Mouse (Mus musculus): ENCODE data around the gene Boll. TPM values are rescaled to one million over a fixed set of nuclear protein-coding genes. Genes with fewer than 3 reads are reported as not detected.

The Boll gene
- polyA plus RNA-seq (2015; fragmentation: Nextera tagmentation; extraction: Ambion mirVana) = 0.22 TPM in 1 of 2 replicates, not detected in the other

DNA sequence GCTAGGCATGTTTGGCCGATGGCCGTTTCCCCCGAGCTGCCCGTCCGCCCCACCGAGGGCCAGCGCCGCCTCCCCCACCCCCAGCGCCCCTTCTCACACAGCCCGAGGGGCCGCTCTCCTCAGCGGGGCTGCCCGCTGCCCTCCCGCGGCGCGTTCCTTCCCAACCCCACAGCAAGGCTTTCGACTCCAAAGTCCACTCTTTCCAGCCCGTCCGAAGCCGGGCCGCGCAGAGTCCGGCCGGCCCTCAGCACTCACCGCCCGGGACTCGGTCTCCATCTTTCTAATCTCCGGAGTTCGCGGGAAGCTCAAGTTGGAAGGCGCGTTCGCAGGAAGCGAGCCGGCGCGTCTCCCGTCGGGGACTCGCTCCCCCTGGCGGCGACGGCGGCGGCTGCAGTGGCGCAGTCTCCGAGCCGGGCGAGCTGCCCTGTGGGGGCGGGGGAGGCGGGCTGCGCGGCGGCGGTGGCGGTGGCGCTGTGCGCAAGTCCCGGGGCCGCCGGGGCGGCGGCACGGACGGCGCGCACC lies at the start of gene Boll:
Boll (minus strand) TSS at position 426 of the 522 bp plus-strand sequence.
- Histone ChIP-seq H3K36me3 (no peaks in the 10 kb centered on the region), H3K9ac (0 out of 2 replicates have a peak within 1 kb of the TSS, but pooled peaks have one; percentile 22), H3K4me1 (replicated peaks) (peaks cover 10% of the 10 kb centered on the region), H3K27me3 (peaks cover 20% of the 10 kb centered on the region), H3K4me3 (peak within 1 kb of the TSS; percentile 57), H3K9me3 (no peaks in the 10 kb centered on the region), H3K27ac (replicated peaks) (no peak within 1 kb of the TSS), H3K4me2 (peak within 1 kb of the TSS; percentile 74)
- peak; percentile 81 for ATAC-seq (ENCODE audit: low FRiP score, low read depth)
- 11% methylated on average over 60 of the region's 68 CpGs for WGBS

DNA sequence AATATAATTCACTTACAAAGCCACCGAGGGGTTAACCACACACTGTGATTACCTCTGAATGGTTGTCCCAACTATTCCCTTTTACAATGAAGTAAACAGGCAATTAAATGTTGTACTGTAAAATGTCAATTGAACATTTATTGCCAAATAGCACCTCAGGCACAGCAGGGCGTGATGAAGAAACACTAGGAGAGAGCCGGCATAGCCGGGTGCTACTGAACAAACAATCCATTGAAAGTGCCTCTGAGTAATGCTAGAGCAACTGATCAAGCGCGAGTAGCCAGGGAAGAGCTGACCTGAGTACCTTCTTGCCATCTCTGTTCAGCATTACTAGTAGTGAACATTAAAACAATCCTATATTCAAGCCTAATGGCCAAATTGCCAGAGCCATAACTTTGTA lies 49.3 kb upstream of the Boll start:
- Histone ChIP-seq H3K27me3 (no peaks in the 10 kb centered on the region), H3K4me1 (replicated peaks) (peaks cover 5% of the 10 kb centered on the region; the same call in 1 of the 2 replicates), H3K9me3 (no peaks in the 10 kb centered on the region), H3K27ac (replicated peaks) (no peak overlapping the region), H3K36me3 (no peaks in the 10 kb centered on the region), H3K4me3 (no peak overlapping the region), H3K9ac (no peak overlapping the region), H3K4me2 (no peak overlapping the region)
- 68% methylated on average over 6 of the region's 6 CpGs for WGBS
- ATAC-seq (ENCODE audit: low FRiP score, low read depth) = no peak

DNA sequence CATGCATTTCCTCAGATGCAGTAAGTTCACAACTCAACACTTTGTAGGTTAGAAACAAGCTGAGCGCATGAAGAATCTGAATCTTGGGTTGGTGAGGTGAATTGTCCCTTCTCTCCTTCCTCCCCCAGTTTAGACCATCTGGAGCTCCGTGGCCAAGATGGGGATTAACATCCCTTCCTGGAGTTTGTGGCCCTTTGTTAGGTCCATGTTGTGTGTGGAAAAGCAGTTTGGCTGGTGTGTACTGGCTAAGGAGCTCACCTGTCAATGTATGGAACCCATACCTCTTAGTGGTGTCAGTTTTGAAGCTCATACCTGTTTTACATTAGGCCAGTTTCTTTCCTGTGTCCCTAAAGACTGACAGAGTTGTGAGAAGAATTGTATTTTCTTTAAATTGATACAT lies 47.8 kb upstream of the Boll start:
- Histone ChIP-seq H3K4me1 (replicated peaks) (peaks cover 5% of the 10 kb centered on the region), H3K27me3 (no peaks in the 10 kb centered on the region), H3K4me3 (no peak overlapping the region), H3K4me2 (no peak overlapping the region), H3K36me3 (no peaks in the 10 kb centered on the region), H3K27ac (replicated peaks) (no peak overlapping the region), H3K9ac (no peak overlapping the region), H3K9me3 (no peaks in the 10 kb centered on the region)
- WGBS = 91% methylated on average over 2 of the region's 2 CpGs
- ATAC-seq (ENCODE audit: low FRiP score, low read depth) = no peak

DNA sequence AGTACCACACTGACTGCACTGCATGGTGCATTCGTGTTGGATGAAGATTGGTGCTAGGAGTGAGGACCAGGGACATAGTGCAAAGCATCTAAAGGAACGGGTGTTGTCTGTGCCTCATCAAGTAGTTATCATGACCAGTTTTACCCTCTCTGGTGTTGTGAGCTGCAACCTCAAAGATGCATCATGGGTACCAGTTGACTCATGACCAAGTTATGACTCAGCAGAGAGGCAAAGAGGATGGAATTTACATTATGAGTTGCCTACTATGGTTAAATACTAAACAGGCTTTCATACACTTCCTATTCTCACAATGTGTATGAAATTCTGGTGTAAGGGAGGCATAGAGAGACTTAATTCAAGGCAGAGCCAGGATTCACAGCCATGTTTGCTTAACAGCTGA lies 47.4 kb upstream of the Boll start:
- WGBS = 88% methylated on average over 2 of the region's 2 CpGs
- H3K4me3 ChIP-seq = no peak overlapping the region
- H3K27me3 ChIP-seq = no peaks in the 10 kb centered on the region
- H3K36me3 ChIP-seq = no peaks in the 10 kb centered on the region
- no peak overlapping the region for H3K27ac ChIP-seq (replicated peaks)
- no peak for ATAC-seq (ENCODE audit: low FRiP score, low read depth)
- H3K9ac ChIP-seq = no peak overlapping the region
- no peak overlapping the region for H3K4me2 ChIP-seq
- peaks cover 5% of the 10 kb centered on the region for H3K4me1 ChIP-seq (replicated peaks)
- no peaks in the 10 kb centered on the region for H3K9me3 ChIP-seq

DNA sequence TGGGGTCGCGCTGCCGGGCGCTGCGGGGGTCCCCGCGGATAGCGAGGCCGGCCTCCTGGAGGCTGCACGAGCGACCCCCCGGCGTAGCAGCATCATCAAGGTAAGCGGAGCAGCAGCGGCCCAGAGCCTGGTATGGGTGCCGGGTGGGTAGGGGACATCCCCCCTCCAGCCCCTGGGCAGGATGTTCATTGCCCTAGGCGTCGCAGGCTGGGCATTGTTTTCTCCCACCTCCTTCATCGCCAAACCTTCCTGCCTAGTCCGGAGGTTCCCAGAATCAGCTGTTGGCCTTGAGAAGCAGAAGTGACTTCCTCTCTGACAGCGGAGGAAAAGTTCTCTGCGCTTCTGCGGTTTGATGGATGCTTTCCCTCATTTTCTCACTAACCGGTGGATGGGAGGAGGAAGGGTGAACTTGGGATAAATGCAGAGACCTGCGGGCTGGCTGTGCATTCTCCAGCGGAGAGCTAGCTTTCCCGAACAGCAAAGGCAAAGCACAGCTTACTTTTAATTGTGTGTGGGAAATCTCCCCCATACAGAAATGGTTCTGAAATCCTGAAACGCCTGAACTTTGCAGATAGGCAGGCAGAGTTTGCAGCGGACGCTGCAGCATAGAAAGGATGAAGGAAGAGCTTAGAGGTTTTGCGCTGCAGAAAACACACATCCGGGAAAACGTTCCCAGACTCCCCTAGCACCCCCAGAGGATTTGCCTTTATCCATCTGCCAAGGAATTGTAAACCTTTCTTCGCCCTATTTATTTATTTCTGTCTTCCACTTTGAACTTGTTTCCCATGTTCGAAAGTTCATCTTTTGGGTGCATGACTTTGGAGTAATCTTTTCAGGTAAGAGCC lies 43.5 kb upstream of the Boll start:
- peak overlapping the region; percentile 74 for H3K4me3 ChIP-seq
- H3K4me2 ChIP-seq = peak overlapping the region; percentile 95
- H3K9ac ChIP-seq = peak overlapping the region; percentile 60
- H3K4me1 ChIP-seq (replicated peaks) = peaks cover 14% of the 10 kb centered on the region
- no peaks in the 10 kb centered on the region for H3K36me3 ChIP-seq
- no peaks in the 10 kb centered on the region for H3K27me3 ChIP-seq
- peak overlapping the region; percentile 74 for H3K27ac ChIP-seq (replicated peaks)
- peak; percentile 10; the same call in 1 of the 2 replicates for ATAC-seq (ENCODE audit: low FRiP score, low read depth)
- no peaks in the 10 kb centered on the region for H3K9me3 ChIP-seq
- 2% methylated on average over 35 of the region's 35 CpGs for WGBS

DNA sequence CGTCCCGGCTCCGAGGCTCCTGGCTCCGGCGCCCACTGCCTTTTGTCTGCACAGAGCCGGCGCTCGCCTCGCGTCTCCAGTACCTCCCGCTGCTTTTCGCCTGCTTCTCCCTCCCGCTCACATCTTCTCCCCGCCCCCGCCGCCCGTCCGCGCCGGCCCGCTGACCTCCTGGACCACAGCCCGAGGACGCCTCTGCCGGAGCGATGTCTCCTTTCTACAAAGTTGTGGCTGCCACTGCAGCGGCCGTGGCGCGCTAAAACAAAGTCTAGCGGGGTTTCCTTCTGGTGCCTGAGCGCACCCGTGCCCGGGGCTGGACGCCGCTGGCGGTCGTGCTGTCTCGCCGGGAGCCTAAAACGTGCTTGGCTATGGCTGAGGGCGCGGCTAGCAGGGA lies 42.7 kb upstream of the Boll start:
- H3K27me3 ChIP-seq = no peaks in the 10 kb centered on the region
- peak overlapping the region; percentile 60 for H3K9ac ChIP-seq
- H3K27ac ChIP-seq (replicated peaks) = peak overlapping the region; percentile 74
- peak overlapping the region; percentile 74 for H3K4me3 ChIP-seq
- H3K36me3 ChIP-seq = no peaks in the 10 kb centered on the region
- peak overlapping the region; percentile 95 for H3K4me2 ChIP-seq
- under 1% methylated on average over 42 of the region's 42 CpGs for WGBS
- H3K9me3 ChIP-seq = no peaks in the 10 kb centered on the region
- ATAC-seq (ENCODE audit: low FRiP score, low read depth) = peak; percentile 80; the same call in 1 of the 2 replicates
- peaks cover 14% of the 10 kb centered on the region for H3K4me1 ChIP-seq (replicated peaks)

DNA sequence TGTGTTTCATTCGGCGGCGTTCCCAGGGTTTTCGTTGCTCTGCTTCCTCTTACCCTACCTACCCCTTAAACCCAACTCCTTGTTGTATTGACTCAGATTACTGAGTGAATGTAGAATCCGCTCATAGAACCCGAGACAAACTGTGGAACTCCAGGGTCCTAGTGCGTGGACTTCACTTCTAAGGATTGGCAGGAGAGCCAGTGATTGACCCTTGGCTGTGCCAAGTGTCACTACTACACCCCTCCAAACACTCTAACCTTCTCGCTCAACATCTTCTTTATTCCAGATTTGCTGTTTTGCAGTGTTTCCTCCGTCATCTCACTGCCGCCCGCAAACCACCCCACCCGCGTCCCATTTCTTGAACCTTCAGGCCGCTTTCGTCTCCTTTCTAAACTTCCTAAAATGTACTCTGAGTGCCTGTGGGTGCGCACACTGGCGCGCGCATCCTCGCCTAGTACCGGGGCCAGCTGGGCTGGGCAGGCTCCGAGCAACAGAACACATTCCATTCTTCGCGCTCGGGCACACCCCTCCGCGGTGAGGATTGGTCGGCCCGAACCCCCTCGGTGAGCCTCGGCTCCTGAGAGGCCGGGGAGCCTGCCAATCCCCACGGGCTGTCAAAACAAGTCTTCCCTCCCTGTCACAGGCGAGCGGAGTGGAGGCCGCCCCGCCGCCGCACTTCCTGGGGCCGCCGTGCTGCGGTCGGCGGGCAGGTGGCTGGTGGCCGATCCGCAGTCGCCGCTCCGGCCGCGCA lies 42.2 kb upstream of the Boll start, which contains the start of gene Plcl1:
Plcl1 (plus strand) TSS at position 650 of the 751 bp plus-strand sequence.
- H3K27me3 ChIP-seq = no peaks in the 10 kb centered on the region
- ATAC-seq (ENCODE audit: low FRiP score, low read depth) = peak; percentile 99
- whole genome bisulfite sequencing = 3% methylated on average over 46 of the region's 51 CpGs
- peak within 1 kb of the TSS; percentile 95 for H3K4me2 ChIP-seq
- H3K27ac ChIP-seq (replicated peaks) = peak within 1 kb of the TSS; percentile 74
- peaks cover 14% of the 10 kb centered on the region for H3K4me1 ChIP-seq (replicated peaks)
- no peaks in the 10 kb centered on the region for H3K9me3 ChIP-seq
- peak within 1 kb of the TSS; percentile 74 for H3K4me3 ChIP-seq
- H3K36me3 ChIP-seq = no peaks in the 10 kb centered on the region
- H3K9ac ChIP-seq = peak within 1 kb of the TSS; percentile 60

DNA sequence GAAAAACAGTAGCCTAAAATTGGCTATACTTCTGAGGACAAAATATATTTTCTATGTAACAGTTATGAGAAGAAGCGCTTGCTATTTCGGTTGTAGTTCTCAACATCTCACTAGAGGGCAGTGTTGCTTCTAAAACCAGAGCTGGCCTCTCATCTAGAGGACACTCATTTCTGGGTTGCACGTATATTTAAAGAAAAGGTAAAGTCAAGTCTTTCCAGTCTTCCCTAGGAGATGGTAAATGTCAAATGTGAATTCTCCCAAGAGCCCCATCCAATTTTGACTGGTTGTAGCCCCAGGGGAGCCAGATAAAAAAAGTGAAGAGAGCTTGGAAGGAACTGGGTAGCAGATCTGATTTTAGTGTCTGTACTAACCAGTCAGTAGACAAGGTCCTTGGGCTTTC lies 41.2 kb upstream of the Boll start:
- H3K4me1 ChIP-seq (replicated peaks) = peaks cover 14% of the 10 kb centered on the region
- H3K27me3 ChIP-seq = no peaks in the 10 kb centered on the region
- WGBS = 1% methylated on average over 3 of the region's 3 CpGs
- H3K4me2 ChIP-seq = peak overlapping the region; percentile 95
- H3K36me3 ChIP-seq = no peaks in the 10 kb centered on the region
- no peak overlapping the region for H3K9ac ChIP-seq
- no peak overlapping the region for H3K27ac ChIP-seq (replicated peaks)
- H3K4me3 ChIP-seq = peak overlapping the region; percentile 74
- no peaks in the 10 kb centered on the region for H3K9me3 ChIP-seq
- ATAC-seq (ENCODE audit: low FRiP score, low read depth) = no peak

DNA sequence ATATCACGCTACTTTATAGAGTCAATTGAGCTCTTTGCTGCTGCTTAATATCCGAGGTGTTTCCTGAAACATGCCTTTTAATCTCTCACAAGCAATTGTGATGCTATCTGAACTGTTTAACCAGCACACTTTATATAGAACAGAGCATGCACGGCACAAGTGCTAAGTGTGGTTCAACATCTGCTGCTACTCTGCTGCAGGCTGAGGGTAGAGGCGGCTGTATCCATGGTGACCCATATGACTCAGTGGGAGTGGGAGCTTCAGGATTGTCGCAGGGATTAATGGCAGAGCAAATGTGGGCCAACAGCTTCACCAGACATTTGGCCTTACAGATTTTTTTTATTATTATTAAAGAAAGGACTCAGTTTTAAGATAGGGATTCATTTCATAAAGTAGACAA lies 36.6 kb upstream of the Boll start:
- no peak overlapping the region for H3K27ac ChIP-seq (replicated peaks)
- no peak overlapping the region for H3K9ac ChIP-seq
- 40% methylated on average over 5 of the region's 5 CpGs for WGBS
- H3K4me2 ChIP-seq = no peak overlapping the region
- ATAC-seq (ENCODE audit: low FRiP score, low read depth) = peak; percentile 76; the same call in 1 of the 2 replicates
- peaks cover 4% of the 10 kb centered on the region for H3K4me1 ChIP-seq (replicated peaks)
- no peaks in the 10 kb centered on the region for H3K27me3 ChIP-seq
- no peaks in the 10 kb centered on the region for H3K36me3 ChIP-seq
- H3K9me3 ChIP-seq = no peaks in the 10 kb centered on the region
- H3K4me3 ChIP-seq = no peak overlapping the region

DNA sequence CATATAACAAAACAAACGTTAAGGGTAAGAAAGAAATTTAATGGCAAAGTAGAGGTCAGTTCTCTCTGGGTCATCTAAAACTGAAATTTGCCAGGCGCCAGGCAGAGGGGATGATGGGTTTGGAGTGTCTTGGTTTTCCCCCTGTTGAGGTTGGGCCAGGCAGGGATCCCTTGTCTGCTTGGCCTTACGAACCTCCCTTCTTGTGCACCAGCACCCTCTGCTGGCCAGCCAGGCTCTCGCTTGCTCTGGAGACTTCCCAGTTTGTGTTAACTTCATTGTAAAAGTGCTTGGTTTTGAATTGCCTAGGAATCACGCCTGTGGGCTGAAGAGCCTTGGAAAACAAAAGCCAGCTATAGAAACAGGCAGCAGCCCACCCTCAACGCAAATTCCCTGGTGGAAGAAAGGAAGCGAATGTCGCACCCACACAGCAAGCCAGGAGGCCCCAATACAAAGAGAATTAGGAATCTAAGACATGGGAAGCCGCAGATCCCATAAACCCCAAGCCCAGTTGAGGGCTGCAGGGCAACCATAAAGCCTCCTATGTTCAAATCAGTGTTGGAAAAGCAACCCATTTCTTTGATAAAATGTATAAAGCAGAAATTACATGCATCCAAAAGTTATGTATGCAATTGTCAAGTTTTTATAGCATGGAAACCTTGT lies 20.0 kb upstream of the Boll start:
- no peak overlapping the region for H3K9ac ChIP-seq
- H3K4me2 ChIP-seq = no peak overlapping the region
- no peak overlapping the region for H3K27ac ChIP-seq (replicated peaks)
- H3K9me3 ChIP-seq = no peaks in the 10 kb centered on the region
- H3K4me3 ChIP-seq = no peak overlapping the region
- H3K4me1 ChIP-seq (replicated peaks) = no peaks in the 10 kb centered on the region
- ATAC-seq (ENCODE audit: low FRiP score, low read depth) = peak; percentile 88
- 9% methylated on average over 9 of the region's 9 CpGs for WGBS
- no peaks in the 10 kb centered on the region for H3K27me3 ChIP-seq
- no peaks in the 10 kb centered on the region for H3K36me3 ChIP-seq

DNA sequence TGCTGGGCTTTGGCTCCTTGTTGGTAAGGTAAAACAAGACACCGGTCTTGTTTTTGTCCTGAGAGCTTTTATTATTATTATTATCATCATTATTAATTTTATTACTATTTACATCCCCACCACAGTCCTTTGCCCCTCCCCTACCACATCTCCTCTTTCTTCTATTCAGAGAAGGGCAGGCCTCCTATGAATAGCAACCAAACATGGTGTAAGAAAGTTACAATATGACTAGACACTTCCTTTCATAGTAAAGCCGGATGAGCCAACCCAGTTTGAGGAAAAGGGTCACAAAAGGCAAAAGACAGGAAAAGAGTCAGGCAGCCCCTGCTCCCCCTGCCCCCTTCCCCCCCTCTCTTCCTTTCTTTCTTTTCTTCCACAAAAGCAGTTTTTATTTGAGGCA lies 17.3 kb upstream of the Boll start:
- 70% methylated on average over 2 of the region's 2 CpGs for WGBS
- Histone ChIP-seq H3K4me2 (no peak overlapping the region), H3K9ac (no peak overlapping the region), H3K4me3 (no peak overlapping the region), H3K9me3 (no peaks in the 10 kb centered on the region), H3K36me3 (no peaks in the 10 kb centered on the region), H3K27me3 (no peaks in the 10 kb centered on the region), H3K4me1 (replicated peaks) (no peaks in the 10 kb centered on the region), H3K27ac (replicated peaks) (no peak overlapping the region)
- ATAC-seq (ENCODE audit: low FRiP score, low read depth) = no peak
